Mouse (Mus musculus) ovary, postnatal 36 days (tissue): ENCODE results near the gene Matk.
A peak's percentile ranks its signal among the peaks of the same experiment; 100 is the strongest.

ENCODE experiments used
- DNase-seq: peaks from one replicate; pipeline ENCODE4 v3.0.0; 2022; ENCODE audit warnings: low spot score, mixed read lengths

The Matk gene

DNA sequence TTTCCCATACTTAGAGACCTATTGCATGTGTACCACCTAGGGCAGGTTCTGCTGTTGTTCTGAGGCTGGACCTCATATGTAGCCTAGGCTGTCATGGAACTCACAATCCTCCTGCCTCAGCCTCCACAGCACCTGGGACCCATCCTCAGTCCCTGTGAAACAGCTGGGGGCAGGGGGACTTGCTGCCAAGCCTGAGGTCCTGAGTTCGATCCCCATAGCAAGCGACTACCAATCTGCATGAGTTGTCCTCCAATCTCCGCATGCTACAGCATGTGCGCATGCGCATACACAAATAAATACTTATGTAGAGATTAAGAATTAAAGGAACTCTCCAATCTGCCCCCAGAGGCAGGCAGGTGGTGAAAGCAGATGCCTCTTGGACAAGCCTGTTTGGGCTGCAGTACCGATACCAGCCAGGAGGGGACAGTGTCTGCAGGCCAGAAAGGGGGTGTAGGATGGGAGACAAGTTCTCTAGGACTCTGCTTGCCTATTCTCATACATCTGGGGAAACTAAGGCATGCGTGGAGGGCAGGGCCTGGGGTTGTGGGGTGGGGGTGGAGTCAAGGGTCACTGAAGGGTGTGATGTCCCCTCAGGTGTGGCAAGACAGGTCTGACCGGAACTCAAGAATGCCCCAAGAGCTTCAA, 34.9 kb downstream of the Matk start:
- DNase-seq, result peak; percentile 53

DNA sequence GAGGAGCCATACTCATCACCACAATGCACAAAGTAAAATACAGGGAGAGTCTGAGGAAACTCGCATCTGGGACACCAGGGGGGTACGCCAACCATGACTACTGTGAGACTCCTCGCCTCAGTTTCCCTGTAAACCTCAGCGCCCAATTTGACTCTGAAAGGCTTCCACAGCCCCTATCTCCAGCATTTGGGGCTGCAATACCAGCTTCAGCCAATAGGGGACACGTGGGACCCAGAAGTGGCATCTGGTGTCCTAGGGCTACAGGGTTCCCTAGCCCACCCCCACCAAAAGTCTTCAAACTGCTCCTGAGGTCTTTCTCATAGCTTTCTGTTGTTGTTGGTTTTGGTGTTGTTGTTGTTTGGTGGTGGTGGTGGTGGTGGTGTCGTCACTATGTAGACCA, 35.9 kb downstream of the Matk start:
- DNase-seq, result no peak

DNA sequence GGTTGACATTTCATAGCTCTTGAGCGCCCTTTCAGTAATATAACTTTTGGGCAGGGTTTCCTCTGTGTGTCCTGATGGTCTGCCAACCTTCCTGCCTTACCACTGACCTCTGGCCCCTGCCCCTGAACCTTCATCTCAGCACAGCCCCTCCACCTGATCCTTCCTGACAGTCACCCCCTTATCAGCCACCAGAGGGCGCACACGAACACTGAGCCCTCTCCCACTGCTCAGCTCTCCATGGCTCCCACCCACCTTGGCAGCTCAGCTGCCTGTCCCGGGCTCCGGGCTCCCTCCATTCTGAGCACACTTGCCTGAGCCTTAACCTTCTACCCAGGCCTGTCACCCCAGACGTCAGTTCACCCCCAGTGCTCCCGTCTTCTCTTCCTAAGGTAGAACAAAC, 36.5 kb downstream of the Matk start:
- peak; percentile 61 for DNase-seq

DNA sequence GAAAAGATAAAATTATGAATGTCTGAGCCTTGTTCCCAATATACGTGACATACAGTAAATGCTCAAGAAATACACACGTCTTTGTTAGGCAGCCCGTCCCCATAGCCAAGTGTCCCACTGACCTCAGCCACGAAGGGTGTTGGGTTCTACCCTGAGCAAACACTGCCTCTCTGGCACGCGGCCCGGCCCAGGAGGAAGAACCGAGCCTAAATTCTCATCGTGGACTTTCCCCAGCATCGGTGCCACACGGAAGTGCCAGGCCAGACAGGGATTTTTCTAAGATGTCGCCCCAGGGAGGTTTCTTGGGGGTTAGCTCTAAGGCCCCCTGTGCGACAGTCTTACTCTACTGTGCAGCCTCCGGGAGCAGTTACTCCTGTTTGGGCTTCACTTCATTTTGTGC, 37.1 kb downstream of the Matk start:
- no peak for DNase-seq

DNA sequence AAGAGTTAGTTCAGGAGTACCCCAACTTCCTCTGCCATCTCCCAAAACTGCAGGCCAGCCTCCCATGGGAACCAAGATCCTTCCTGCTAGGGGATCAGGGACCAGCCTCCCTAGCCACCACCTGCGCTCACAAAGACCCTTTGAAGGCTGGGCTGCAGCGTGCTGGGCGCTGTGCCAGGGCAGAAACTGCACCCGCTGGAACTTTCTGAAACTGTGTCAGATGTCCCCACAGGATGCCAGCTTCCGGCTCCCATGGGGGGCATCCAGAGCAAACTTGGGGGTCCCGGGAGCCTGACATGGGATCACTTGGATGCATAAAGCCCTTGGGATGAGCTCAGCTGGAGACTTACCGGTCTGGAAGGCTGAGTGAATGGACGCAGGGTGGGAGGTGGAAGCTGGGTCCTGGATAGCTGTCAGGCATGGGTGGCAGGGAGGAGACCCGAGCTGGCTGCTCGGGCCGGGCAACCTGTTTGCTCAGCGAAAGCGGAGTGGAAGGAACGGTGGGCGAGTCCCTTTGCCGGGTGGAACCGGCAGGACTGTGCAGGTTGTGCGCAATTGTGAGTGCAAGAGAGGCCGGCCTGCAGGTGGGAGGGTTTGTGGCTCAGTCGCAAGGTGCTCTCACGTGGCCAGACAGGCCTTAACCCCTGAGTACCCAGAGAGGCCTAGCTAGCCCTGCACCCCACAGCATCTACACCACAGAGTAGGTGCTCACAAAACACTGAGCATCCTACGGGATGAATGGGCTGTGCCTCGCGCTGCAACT, 38.1 kb downstream of the Matk start:
- DNase-seq, result no peak

DNA sequence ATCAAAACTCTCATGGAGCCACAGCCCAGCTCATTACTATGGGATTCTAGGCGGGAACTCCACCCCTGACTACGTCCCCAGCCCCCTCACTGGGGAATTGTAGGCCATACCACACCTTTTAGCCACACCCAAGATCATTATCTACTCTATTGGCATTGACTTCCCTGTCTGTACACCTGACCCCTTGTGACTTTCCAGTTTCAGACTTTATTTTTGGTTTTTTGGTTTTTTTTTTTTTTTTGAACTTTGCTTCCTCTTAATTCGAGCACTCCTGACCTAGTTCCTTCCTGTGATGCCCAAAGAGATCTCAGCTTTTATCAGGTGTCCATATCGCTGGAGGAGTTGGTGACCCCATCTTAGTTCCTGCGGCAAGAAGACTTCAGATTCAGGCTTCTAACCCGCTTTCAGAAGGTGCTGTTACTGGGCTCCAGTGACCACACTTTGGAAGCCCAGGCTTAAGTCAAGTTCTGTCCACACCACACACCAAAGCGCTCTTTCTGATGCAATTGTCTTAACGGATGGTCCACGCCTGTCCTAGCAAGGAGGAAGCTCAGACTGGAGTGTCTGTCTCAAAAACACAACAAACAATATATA, 38.9 kb downstream of the Matk start, which contains the start of gene Tjp3:
Tjp3 (minus strand) TSS at position 71 of the 594 bp plus-strand sequence.
- DNase-seq, result no peak

DNA sequence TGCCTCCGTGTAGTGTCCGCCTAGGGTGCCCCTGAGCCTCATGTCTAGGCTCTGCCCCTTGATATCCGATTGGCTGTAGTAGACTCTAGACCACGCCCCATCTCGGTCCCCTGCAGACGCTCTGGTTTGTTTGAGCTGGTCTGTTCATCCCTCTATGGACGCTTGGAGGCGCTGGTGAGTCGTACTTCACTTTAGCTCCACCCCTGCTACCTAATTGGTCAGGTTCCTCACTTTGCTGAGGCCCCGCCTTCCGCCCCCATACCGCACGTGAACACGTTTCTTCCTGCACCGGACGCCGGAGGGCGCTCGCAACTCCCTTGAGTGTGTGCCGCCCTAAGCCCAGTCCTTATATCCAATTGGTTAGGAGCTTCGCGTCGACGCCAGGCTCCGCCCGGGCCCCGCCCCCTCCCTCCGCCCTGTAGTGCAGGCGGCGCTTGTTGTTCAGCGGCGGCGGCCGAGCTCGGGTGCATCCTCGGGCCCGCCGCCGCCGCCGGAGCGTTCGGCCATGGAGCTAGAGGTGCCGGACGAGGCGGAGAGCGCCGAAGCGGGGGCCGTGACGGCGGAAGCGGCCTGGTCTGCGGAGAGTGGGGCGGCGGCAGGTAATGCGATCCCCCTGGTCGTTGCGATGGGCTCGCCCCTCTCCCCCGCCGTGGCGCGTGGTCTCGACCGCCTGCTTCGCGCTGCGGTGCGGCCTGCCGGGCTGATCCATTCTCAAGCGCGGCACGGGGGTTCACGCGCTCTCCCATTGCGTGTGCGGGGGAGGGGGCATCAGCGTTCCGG, 40.0 kb downstream of the Matk start, which contains the start of gene Pip5k1c:
Pip5k1c (plus strand) TSS at position 410 of the 780 bp plus-strand sequence.
- peak; percentile 99 for DNase-seq

DNA sequence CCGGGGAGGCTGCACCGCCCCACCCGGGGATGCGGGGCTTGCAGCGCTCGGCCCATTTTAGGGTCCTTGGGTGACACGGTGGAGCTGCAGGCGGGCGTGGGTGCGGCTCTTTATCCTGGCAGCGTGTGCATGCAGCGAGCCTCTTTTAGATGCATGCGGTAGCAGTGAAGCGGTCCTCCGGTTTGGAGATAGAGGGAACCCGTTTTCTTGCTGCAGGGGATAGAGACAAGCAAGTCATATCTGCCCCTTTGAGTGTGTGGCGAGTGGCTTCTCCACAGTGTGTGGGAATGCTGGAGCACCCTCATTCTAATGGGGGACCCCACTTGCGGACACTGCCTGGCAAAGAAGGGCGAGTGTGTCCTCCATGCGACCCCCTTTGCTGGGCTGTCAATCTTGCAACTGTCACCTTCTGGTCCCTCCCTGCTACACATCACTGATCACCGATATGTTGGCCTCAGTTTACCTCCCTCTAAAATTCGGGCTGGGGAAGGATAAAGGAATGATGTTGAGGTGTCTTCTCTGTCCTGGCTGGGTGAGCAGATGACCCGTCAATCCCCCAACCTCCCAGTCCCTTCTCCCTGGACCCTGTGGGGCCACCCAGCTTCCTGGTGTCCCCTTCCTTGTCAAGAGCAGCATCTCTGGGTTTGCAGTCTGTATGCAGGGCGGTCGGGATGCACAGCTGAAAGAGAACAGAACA, 40.7 kb downstream of the Matk start:
- no peak for DNase-seq

DNA sequence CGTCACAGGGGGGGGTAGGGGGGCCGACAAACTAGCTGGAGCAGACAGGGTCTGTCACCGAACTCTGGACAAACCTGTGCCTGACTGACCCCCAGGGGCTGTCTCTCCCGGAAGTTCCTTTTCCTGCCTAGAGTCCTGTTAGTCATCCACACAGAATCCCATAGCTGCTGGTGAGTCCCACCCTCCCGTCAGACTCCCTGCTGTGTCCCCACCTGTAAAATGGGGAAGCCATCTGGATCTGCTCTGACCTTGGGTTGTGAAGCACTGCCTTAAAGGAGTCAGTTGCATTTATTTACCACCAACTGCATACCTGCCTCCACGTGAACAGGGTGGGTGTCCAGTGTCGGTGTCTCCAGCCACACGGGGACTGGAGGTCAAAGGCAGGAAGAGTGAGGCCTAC, 41.7 kb downstream of the Matk start:
- no peak for DNase-seq

DNA sequence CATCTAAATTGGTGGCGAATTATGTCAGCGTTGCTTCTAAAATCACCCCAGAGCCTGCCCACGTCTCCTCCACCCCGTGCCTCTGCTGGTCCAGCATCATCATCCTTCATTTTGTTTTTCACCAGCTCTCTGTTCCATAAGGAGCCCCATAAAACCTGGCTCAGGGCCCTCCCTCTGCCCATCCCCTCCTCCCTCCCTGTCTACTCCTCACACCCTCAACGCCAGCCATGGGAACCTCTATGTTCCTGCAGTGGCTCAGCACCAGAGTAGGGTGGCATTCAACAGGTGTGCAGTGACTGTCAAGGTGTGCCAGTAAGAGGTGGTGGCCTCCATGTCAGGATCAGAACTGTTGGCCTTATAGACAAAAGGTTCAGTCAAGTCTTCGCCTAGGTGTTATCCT, 42.5 kb downstream of the Matk start:
- no peak for DNase-seq

DNA sequence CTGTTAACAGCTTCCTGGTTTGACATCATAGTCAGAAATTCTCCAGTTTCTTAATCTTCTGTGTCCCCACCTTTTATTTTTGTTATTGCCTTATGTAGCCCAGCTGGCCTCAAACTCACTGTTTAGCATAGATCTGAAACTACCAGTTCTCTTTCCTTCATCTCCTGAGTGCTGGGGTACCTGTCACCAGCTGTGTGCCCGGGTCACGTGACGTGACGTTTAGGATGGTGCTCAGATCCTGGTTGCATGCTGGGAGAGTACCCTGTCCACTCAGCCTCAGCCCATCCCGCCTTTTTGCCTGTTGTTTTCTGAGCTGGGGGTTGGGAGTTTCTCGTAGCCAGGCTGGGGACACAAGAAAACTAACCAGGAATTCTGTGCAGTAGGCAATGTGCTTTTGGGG, 44.5 kb downstream of the Matk start:
- no peak for DNase-seq

DNA sequence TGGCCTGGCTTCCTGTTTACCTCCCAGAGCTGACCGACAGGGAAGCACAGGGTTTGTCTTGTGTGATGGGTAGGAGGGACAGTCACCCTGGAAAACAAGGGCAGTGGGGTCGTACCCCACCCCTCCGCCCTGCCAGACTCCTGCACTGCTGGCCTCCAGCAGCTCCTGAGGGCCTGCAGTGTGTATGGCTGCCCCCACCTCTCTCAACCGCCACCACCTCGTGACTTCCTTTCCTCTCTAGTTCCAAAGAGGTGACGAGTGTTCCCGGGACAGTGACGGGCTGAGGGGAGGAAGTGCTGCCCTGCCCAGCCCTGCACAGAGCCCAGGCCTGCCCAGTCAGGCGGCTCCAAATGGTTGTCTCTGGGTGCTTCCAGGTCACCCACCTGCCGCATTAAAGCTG, 45.1 kb downstream of the Matk start:
- DNase-seq, result no peak

DNA sequence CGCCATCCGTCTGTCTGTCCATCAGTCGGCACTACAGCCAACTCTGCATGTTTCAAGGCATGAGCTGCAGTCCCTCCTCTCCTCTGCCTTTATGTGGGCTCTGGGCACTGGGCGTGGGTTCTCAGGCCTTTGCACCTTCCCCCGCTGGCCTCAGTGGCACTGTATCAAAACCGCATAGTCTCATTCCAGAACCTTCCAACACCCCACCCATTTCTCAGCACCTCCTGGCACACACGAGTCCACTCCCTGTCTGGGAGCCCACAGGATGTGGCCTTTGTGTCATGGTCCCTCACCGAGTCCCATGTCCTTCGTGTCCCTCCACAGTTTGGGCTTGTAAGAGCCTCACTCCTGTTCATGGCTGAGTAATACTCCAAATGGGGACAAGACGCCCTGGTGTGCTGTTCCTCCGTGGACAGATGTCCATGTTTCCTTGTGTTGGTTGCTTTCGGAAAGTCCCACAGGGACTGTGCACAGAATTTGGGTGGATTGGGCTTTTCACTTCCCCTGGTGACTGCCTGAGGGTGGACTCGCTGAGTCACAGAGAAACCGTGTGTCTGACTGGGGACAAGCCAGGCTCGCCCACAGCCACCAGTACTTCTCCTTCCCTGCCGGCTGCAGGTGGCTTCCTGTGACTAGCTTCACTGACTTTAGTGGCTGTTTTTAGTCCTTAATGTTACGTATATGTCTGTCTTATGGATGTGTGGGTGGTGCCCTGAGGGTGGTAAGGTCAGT, 45.8 kb downstream of the Matk start:
- DNase-seq, result no peak

DNA sequence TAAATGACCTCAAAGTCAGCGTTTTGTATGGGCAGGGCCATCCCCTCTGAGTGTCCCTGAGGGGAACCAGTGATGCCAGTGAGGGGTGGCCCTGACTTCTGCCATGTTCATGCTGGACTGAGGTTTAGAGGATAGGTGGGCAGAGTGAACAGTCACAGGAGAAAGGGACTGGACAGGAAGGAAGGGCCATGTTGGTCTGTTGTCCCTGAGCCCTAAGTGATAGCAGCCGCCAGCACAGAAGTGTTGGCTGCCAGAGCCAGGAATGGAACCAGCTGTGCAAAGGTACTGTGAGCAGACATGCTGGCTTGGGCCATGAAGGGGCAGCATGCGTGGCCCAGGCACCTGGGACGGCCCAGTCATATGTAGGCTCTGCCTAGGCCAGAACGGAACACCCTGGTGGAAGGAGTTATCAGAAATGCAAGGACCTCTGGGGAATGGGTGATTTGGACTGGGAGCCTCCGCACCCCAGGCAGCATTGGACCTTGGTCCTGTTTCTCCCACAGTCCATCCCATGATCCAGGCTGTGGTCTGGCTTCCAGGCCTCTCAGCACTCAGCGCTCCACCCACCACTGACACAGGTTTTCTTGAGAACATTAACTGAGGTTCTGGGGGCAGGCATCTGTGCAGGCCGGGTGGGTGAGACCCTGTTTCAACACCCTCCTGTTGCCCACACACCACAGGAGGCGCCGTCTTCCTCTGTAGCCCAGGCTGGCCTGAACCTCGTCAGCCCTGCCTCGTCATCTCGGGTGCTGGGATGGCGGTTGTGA, 47.0 kb downstream of the Matk start:
- no peak for DNase-seq

DNA sequence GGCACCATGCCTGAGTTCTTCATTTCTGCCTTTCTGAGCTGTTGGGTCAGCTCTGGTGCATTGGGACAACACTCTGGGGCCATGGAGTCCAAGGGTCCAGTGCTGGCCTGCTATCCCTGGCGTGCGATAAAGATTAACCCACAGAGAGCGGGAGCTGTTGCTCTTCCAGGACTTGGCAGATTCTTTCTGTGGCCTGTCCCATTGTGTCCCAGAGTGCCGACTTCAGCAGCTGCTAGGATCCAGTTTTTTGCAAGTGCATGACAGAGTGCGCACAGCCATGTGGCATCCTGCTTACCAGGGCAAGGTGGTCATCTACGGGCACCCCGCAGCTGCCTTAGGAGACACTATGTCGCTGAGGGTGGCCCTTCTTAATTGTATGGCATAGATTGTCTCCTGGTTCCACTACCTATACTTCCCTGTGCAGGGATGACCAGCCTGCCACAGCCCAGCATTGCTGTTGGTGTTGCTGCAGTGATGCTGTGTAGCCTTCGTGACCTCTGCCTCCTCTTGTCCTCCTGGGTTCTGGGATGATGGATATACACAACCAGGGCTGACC, 47.7 kb downstream of the Matk start:
- no peak for DNase-seq

DNA sequence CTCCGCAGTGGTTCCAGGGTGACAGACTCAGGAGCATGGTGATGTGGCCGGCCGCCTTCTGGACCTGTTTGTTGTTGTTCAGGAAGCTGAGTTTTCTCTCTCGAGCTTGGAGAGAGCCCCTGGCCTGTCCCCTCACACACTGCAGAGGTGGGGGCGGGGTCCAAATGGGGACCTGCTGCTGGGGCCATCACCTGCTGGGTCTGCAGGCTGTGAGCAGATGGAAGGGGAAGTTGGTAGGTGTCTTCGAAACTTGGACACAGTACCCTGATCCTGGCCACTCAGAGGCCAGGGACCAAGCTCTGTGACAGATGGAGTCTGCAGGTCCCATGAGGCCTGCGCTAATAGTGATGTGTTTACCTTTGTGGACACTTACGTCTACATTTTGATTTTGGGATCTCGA, 48.6 kb downstream of the Matk start:
- no peak for DNase-seq

DNA sequence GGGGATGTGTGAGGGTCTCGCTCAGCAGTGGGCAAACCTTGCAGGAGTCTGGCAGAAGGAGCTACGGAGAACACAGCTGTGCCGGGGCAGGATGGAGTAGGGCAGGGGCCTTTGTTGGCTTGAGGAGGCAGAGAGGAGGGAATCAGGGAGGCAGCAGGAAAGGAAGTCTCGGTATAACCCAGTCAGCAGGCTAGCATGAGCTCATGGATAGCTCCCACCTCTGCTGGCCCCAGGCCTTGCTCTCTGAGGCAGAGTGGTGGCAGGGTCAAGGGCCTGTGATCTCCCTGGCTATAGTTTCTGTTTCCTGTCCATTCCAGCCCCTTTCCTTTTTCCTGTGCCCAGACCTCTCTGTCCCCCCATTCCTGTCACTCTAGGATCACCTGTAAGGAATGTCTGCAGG, 49.6 kb downstream of the Matk start:
- DNase-seq, result no peak

DNA sequence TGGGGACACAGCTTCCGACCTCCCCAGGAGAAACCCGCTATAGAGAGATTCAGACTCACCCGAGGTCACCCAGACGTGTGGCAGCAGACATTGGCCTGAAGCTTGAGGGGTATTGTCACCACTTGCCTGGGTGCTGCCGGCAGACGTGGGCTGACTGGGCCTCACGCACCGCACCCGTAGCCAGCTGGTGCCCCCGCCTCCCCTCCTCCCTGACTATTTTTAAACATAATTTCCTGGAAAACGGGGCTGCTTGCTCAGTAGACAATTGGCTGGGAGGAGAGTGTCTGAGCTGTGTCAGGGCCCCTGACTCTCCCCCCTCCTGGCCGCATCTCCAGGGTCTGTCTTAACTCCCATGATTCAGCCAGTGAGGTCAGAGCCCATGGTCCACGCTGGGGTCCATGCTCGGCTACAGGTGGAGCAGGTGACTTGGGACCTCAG, 50.1 kb downstream of the Matk start:
- no peak for DNase-seq

DNA sequence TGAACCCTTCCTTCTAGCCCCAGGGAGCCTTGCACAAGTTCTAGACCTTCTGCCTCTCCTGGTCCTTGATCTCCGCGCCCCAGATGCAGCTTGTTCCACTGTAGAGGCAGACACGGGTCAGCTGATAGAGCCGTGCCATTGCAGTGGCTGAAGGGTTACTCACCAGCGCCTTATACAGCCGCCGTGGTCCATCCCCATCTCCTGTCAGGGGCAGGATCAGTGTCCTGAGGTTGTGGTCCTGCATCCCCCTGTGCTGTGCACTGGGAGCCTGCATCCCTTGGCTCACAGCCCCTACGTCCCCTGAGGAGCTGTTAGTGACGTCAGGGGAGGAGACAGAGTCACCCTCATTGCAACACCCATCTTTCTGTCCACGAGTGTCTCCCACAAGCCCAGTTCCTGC, 50.5 kb downstream of the Matk start:
- no peak for DNase-seq

DNA sequence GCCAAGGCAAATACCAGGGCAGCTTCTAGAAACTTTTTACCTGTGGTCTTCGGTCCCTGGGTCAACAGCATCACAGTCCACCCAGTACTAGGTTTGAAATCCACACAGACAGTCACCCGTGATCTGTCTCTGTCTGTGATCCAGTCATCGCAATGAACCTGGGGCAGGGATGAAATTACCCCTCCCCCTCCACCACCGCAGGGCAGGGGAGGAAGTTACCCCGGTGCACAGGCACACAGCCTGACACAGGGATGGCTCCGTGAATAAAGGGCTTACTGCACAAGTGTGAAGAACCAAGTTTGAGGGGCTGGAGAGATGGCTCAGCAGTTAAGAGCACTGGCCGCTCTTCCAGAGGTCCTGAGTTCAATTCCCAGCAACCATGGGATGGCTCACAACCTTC, 51.0 kb downstream of the Matk start:
- no peak for DNase-seq
